Mouse (Mus musculus): ENCODE measurements at regions not wholly inside any gene's neighbourhood (a gene's known extent, or its start where the extent isn't known, plus 50 kb on each side); places are given as distances from the start of the nearest gene placed in this dataset.

GRCm38 (mm10) chr10:111388545-111389320, 84.3 kb upstream of the Nap1l1 start:
- H3K36me3 ChIP-seq: no peaks in the 10 kb centered on the region
- ATAC-seq (ENCODE audit: low FRiP score): peak; percentile 32
- no peak overlapping the region for H3K4me3 ChIP-seq
- no peaks in the 10 kb centered on the region for H3K4me1 ChIP-seq
- H3K27me3 ChIP-seq: no peaks in the 10 kb centered on the region
- 84% methylated on average over 12 of the region's 12 CpGs for whole genome bisulfite sequencing
- no peak overlapping the region for H3K4me2 ChIP-seq (replicated peaks)
- H3K27ac ChIP-seq: no peak overlapping the region
- H3K9me3 ChIP-seq (replicated peaks): no peaks in the 10 kb centered on the region; the same call in 1 of the 2 replicates
- H3K9ac ChIP-seq: no peak overlapping the region

- Histone ChIP-seq H3K4me2 (replicated peaks) (no peak overlapping the region), H3K9ac (no peak overlapping the region), H3K27ac (no peak overlapping the region), H3K4me1 (no peaks in the 10 kb centered on the region), H3K27me3 (no peaks in the 10 kb centered on the region), H3K9me3 (replicated peaks) (no peaks in the 10 kb centered on the region; the same call in 1 of the 2 replicates), H3K36me3 (no peaks in the 10 kb centered on the region), H3K4me3 (no peak overlapping the region)
- peak; percentile 48; the same call in 1 of the 2 replicates for ATAC-seq (ENCODE audit: low FRiP score)
- WGBS: 74% methylated on average over 9 of the region's 9 CpGs
These were observed 83.1 kb upstream of the Nap1l1 start for GRCm38 (mm10) chr10:111389890-111390289.

GRCm38 (mm10) chr10:111394421-111394820, 78.6 kb upstream of the Nap1l1 start:
- Histone ChIP-seq H3K27ac (no peak overlapping the region), H3K27me3 (no peaks in the 10 kb centered on the region)
- 97% methylated on average over 9 of the region's 9 CpGs for WGBS

GRCm38 (mm10) chr10:111405071-111405470, 68.0 kb upstream of the Nap1l1 start:
- H3K4me2 ChIP-seq (replicated peaks): no peak overlapping the region
- H3K36me3 ChIP-seq: no peaks in the 10 kb centered on the region
- no peak overlapping the region for H3K4me3 ChIP-seq
- H3K27me3 ChIP-seq: no peaks in the 10 kb centered on the region
- no peak overlapping the region for H3K9ac ChIP-seq
- no peaks in the 10 kb centered on the region for H3K4me1 ChIP-seq
- 96% methylated on average over 6 of the region's 6 CpGs for WGBS
- no peak overlapping the region for H3K27ac ChIP-seq
- no peak for ATAC-seq (ENCODE audit: low FRiP score)
- H3K9me3 ChIP-seq (replicated peaks): no peaks in the 10 kb centered on the region

More at GRCm38 (mm10) chr10:111394421-111394820, 78.6 kb upstream of the Nap1l1 start:
- H3K4me3 ChIP-seq: no peak overlapping the region
- no peaks in the 10 kb centered on the region; the same call in 1 of the 2 replicates for H3K9me3 ChIP-seq (replicated peaks)
- ATAC-seq (ENCODE audit: low FRiP score): no peak
- H3K4me1 ChIP-seq: no peaks in the 10 kb centered on the region
- no peak overlapping the region for H3K4me2 ChIP-seq (replicated peaks)
- no peaks in the 10 kb centered on the region for H3K36me3 ChIP-seq
- H3K9ac ChIP-seq: no peak overlapping the region

GRCm38 (mm10) chr10:111408887-111409286, 64.1 kb upstream of the Nap1l1 start:
- Histone ChIP-seq H3K36me3 (no peaks in the 10 kb centered on the region), H3K9ac (no peak overlapping the region), H3K4me3 (no peak overlapping the region), H3K9me3 (replicated peaks) (no peaks in the 10 kb centered on the region), H3K27me3 (no peaks in the 10 kb centered on the region), H3K27ac (no peak overlapping the region), H3K4me1 (no peaks in the 10 kb centered on the region), H3K4me2 (replicated peaks) (no peak overlapping the region)
- 84% methylated on average over 3 of the region's 3 CpGs for WGBS
- ATAC-seq (ENCODE audit: low FRiP score): no peak

- no peak overlapping the region for H3K27ac ChIP-seq
- no peak overlapping the region for H3K4me3 ChIP-seq
- 77% methylated on average over 5 of the region's 5 CpGs for WGBS
- no peaks in the 10 kb centered on the region for H3K27me3 ChIP-seq
- H3K4me2 ChIP-seq (replicated peaks): no peak overlapping the region
- no peaks in the 10 kb centered on the region for H3K36me3 ChIP-seq
- H3K4me1 ChIP-seq: no peaks in the 10 kb centered on the region
- H3K9me3 ChIP-seq (replicated peaks): no peaks in the 10 kb centered on the region
- no peak for ATAC-seq (ENCODE audit: low FRiP score)
- no peak overlapping the region for H3K9ac ChIP-seq
These were observed 63.5 kb upstream of the Nap1l1 start for GRCm38 (mm10) chr10:111409497-111409896.

- H3K4me3 ChIP-seq: no peak overlapping the region
- no peak for ATAC-seq (ENCODE audit: low FRiP score)
- 78% methylated on average over 3 of the region's 3 CpGs for WGBS
- H3K9me3 ChIP-seq (replicated peaks): no peaks in the 10 kb centered on the region
- no peaks in the 10 kb centered on the region for H3K27me3 ChIP-seq
- no peak overlapping the region for H3K9ac ChIP-seq
- no peaks in the 10 kb centered on the region for H3K4me1 ChIP-seq
- no peaks in the 10 kb centered on the region for H3K36me3 ChIP-seq
- no peak overlapping the region for H3K27ac ChIP-seq
- H3K4me2 ChIP-seq (replicated peaks): no peak overlapping the region
These were observed 62.9 kb upstream of the Nap1l1 start for GRCm38 (mm10) chr10:111410121-111410520.

- Histone ChIP-seq H3K4me3 (no peak overlapping the region), H3K4me1 (no peaks in the 10 kb centered on the region), H3K27me3 (no peaks in the 10 kb centered on the region), H3K9me3 (replicated peaks) (no peaks in the 10 kb centered on the region), H3K36me3 (no peaks in the 10 kb centered on the region), H3K9ac (no peak overlapping the region), H3K4me2 (replicated peaks) (no peak overlapping the region), H3K27ac (no peak overlapping the region)
- ATAC-seq (ENCODE audit: low FRiP score): no peak
- 90% methylated on average over 9 of the region's 9 CpGs for WGBS
These were observed 61.5 kb upstream of the Nap1l1 start for GRCm38 (mm10) chr10:111411533-111411932.

- Histone ChIP-seq H3K27me3 (peaks cover 4% of the 10 kb centered on the region; the same call in 1 of the 2 replicates), H3K36me3 (no peaks in the 10 kb centered on the region), H3K4me2 (replicated peaks) (no peak overlapping the region), H3K4me1 (peaks cover 14% of the 10 kb centered on the region), H3K9me3 (replicated peaks) (no peaks in the 10 kb centered on the region), H3K27ac (no peak overlapping the region), H3K4me3 (no peak overlapping the region), H3K9ac (no peak overlapping the region)
- WGBS: 83% methylated on average over 6 of the region's 6 CpGs
- ATAC-seq (ENCODE audit: low FRiP score): no peak
These were observed 56.4 kb upstream of the Nap1l1 start for GRCm38 (mm10) chr10:111416611-111417130.

GRCm38 (mm10) chr10:111419375-111420194, 53.4 kb upstream of the Nap1l1 start:
- Histone ChIP-seq H3K4me2 (replicated peaks) (peak overlapping the region; percentile 34), H3K27me3 (peaks cover 4% of the 10 kb centered on the region; the same call in 1 of the 2 replicates), H3K9me3 (replicated peaks) (no peaks in the 10 kb centered on the region), H3K4me3 (0 out of 2 replicates have a peak overlapping the region, but pooled peaks have one; percentile 3), H3K4me1 (peaks cover 24% of the 10 kb centered on the region), H3K36me3 (no peaks in the 10 kb centered on the region), H3K9ac (no peak overlapping the region), H3K27ac (no peak overlapping the region)
- 37% methylated on average over 23 of the region's 23 CpGs for WGBS
- ATAC-seq (ENCODE audit: low FRiP score): peak; percentile 24; the same call in 1 of the 2 replicates

GRCm38 (mm10) chr10:111420195-111420838, 52.7 kb upstream of the Nap1l1 start:
- H3K9me3 ChIP-seq (replicated peaks): no peaks in the 10 kb centered on the region
- ATAC-seq (ENCODE audit: low FRiP score): no peak
- H3K9ac ChIP-seq: no peak overlapping the region
- no peak overlapping the region for H3K27ac ChIP-seq
- no peaks in the 10 kb centered on the region for H3K36me3 ChIP-seq
- H3K4me3 ChIP-seq: no peak overlapping the region
- 18% methylated on average over 7 of the region's 7 CpGs for WGBS
- H3K4me1 ChIP-seq: peaks cover 24% of the 10 kb centered on the region
- peak overlapping the region; percentile 34 for H3K4me2 ChIP-seq (replicated peaks)
- H3K27me3 ChIP-seq: peaks cover 4% of the 10 kb centered on the region; the same call in 1 of the 2 replicates

GRCm38 (mm10) chr10:111422057-111422456, 51.0 kb upstream of the Nap1l1 start:
- H3K4me3 ChIP-seq: no peak overlapping the region
- no peaks in the 10 kb centered on the region for H3K36me3 ChIP-seq
- H3K27me3 ChIP-seq: peaks cover 4% of the 10 kb centered on the region; the same call in 1 of the 2 replicates
- ATAC-seq (ENCODE audit: low FRiP score): peak; percentile 51; the same call in 1 of the 2 replicates
- H3K27ac ChIP-seq: no peak overlapping the region
- no peaks in the 10 kb centered on the region for H3K9me3 ChIP-seq (replicated peaks)
- 11% methylated on average over 6 of the region's 6 CpGs for WGBS
- H3K4me2 ChIP-seq (replicated peaks): peak overlapping the region; percentile 37
- H3K9ac ChIP-seq: no peak overlapping the region
- H3K4me1 ChIP-seq: peaks cover 24% of the 10 kb centered on the region

Measured in hindbrain, embryonic 12.5 days (tissue).